Mouse (Mus musculus) frontal cortex, postnatal 36 days (tissue): ENCODE data around the gene Tmprss6.

Experiments
- DNase-seq, 2 experiments: peaks; one replicate each; pipeline ENCODE4 v3.0.0; 2022; ENCODE audit warnings: low spot score in 2 of 2

Gene Tmprss6

GRCm38 (mm10) chr15:78482518-78482917, 14.1 kb upstream of the Tmprss6 start:
- no peak for DNase-seq

- no peak for DNase-seq
These were observed 13.1 kb upstream of the Tmprss6 start for GRCm38 (mm10) chr15:78481448-78482000.

DNA sequence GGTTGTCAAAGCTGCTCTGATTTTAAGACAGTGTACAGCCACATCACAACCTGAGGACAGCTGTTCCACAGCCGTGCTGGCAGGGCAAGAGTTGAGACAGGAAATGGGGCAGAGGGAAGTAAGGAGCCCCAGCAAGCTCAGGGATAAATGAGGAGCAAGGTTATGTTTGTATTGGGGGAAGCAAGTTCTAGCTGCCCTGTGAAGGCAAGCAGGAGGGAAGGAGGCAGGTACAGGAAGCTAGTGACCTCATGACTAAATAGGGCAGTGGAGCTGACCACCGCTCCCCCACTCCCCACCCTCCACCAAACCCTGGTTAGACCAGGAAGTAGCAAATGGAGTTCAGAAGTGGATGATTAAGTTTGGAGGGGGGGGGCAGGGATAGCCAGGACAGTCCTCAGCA, 12.6 kb upstream of the Tmprss6 start:
- DNase-seq = no peak

DNA sequence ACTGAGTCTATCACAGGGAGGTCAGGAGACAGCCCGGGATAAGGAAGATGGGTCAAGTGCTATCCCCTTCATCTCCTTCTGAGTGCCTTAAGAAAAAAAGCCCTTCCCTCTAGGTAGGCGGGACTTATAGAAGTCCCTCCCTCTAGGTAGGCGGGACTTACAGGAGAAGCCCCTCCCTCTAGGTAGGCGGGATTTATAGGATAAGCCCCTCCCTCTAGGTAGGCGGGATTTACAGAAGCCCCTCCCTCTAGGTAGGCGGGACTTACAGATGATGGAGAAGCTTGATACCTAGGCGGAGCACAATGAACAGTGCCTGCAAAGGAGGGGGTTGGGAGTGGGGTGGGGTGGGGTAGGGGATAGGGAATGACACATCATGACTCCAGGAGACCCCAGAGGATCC, 11.7 kb upstream of the Tmprss6 start:
- no peak for DNase-seq

DNA sequence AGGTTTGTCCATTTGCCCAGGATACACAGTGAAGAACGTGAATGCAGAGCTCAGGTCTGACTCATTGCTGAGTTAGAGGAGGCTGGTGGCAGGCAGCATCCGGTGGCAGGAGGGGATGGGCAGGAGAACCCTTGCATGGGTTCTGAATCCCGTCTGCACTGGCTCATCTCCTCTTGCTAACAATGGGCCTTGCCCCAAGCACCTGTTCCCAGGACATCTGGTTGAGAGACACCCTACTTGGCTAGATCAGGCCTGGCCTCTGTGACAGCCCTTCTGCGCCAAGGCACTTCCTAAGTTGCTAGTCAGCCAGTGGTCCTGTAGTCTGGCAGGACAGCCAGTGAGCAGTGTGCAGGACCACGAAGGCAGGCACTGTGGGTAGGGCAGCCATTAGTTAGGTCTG, 11.0 kb upstream of the Tmprss6 start:
- no peak for DNase-seq

DNA sequence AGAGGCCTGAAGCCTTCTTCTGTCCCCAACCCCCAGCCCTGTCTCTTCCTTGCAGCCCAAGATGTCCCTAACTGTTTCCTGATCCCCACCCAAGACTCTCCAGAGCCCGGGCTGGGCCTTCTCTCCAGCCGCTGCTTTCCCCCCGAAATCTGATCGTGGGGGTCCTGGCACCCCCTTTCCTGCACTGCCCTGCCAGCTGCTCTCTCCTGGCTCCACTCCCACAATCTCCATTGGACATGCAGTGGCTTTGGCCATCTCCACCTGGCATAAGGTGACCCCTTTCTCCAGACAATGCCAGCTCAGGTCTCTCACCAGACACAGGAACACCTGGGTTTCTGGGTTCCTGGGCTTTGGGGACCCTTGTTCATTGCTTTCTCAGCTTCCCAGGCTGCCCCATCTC, 9.6 kb upstream of the Tmprss6 start:
- DNase-seq = no peak

DNA sequence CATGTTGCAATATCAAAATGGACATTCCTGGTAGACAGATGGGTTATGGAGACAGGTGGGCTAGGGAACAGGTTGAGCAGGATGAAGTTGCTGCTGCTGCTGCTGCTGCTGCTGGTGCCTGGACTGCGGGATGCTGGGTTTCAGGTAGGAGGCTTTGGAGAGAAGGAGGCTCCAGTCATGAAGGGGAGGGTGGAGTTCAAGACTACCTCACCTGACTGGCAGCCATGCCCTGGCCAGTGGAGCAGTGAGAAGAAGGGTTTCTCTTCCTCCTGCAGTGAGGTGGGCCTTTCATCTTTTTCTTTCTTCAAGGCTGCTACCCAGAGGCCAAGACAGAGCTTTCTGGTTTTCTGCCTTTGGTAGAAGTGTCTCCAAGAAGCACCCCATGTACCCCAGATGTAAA, 8.4 kb upstream of the Tmprss6 start:
- DNase-seq = no peak

GRCm38 (mm10) chr15:78475604-78476031, 7.2 kb upstream of the Tmprss6 start:
- no peak for DNase-seq

DNA sequence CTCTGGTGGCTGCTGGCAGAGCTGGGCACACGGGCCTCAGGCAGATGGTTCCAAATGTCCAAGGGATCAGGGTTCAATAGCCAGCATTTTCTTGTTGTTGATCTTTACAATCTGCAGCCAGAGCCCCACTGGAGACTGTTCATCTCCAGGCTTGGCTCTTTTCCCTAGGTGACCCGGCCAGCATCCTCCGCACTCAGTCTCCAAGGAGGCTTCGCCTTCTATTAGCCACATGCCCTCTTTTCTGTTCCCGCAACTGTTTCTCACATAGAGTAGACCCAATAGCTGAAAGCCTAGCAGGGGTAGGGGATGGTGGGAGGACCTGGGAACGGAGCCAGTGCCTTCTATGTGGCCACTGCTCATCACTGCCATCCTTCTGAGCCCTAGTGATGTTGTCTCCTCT, 5.0 kb upstream of the Tmprss6 start:
- DNase-seq = no peak

DNA sequence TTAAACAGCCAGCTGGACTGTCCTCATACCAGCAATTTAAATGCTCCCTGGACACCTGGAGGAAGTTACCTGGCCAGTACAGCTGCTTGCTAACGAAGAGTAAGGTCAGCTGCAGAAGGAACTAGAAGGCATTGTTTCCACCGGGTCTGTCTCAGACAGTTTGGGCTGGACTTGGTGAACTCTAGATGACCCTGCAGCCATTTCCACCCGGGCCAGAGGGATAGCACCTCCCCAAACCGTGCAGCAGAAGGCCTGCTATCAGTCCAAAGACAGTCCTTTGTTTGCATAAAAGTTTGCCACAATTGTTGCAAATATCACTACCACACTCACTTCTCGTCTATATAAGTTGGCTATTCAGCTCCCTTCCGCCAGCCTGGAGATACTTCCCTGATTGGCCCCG, 3.5 kb upstream of the Tmprss6 start:
- DNase-seq = no peak

- no peak for DNase-seq
These were observed 2.3 kb upstream of the Tmprss6 start for GRCm38 (mm10) chr15:78470495-78471276.

DNA sequence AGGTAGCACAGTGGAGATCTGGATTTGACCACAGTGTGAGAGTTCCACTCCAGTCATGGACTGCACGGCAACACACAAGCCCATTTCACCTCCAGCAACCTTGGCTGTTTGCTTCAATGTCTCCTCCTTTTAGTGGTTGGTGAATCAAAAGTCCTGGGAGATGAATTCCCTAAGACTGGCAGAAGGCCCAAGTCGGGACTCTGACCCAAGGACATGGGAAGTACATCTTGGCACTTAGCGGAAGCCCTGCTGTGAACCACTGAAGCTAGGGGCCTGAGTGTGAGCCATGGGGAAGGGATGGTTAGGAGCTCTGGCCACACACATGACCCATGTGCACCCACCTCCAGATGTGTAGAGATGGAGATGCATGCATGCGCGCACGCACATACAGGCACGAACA, 864 bp downstream of the Tmprss6 start:
- no peak for DNase-seq

DNA sequence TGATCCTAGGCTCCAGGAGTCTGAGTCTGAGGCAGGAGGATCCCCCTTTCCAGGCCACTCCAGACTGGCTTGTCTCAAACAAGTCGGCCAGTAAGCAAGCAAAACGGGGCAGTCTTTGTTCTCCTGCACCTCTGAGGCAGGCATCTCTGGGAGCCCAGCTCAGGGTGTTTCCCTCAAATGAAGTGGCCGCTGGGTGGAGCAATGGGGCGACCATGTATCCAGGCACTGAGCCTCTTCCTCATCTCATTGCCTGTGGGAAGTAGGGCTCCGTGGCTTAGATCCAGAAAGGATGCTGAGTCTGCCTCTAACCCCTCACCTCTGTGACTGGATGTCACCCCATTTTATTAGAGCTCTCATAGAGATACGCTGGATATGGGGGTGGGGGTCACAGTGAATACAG, 1.6 kb downstream of the Tmprss6 start:
- no peak for DNase-seq

DNA sequence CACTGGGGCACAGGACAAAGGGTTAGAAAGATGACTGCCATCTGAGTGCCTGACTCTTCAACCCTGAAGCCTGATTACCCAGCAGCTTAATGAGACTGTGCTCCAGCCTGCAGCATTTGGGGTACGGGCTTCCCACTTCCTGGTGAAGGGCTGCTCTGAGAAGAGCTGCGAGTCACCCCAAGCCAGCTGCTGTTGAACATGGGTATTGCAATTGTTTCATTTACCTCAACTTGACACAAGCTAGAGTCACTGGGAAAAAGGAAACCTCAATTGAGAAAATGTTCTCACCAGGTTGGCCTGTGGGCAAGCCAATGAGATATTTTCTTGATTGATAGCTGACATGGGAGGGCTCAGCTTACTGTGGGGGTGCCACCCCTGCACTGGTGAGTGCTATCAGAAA, 5.5 kb downstream of the Tmprss6 start:
- no peak for DNase-seq

GRCm38 (mm10) chr15:78457193-78457592, 11.2 kb downstream of the Tmprss6 start:
- no peak for DNase-seq

- DNase-seq = no peak
These were observed 12.4 kb downstream of the Tmprss6 start for GRCm38 (mm10) chr15:78456051-78456450.

DNA sequence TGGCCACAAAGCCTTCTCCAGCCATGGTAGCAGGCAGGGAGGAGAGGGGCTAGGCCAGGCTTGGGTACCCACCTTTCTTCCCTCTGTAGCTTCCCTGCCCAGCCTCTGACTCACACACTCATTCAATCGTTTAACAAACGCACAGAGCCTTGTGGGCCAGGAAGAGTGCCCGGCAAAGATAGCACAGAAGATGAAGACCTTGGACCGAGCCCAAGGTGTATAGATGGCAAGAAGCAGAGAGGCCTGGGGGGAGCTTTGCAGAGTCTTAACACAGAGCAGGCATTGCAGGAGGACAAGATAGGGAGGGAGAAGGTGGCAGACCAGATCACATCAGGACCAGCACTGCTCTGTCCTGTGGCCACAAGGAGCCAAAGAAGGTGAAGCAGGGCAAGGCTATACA, 13.3 kb downstream of the Tmprss6 start:
- no peak for DNase-seq

- DNase-seq = no peak
These were observed 15.5 kb downstream of the Tmprss6 start for GRCm38 (mm10) chr15:78452929-78453328.

DNA sequence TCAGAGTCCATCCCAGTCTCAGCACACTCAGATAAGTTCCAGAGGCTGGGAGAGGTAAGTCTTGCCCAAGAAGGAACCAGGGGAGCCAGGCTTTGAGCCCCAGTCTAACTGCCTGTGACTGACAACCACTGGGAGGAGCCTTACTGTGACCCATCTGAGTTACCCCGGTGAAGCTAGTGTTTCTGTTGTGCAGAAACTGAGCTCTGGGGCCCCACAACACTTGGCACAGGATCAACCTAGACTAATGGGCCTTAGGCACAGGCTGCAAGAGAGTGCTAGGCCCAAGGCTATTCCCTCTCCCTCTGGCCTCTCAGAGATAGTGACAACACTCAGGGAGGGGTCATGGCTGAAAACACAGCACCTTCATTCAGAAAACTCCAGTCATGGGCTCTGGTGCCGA, 17.2 kb downstream of the Tmprss6 start:
- no peak for DNase-seq

GRCm38 (mm10) chr15:78450419-78450768, 18.0 kb downstream of the Tmprss6 start:
- no peak for DNase-seq

GRCm38 (mm10) chr15:78449694-78450418, 18.6 kb downstream of the Tmprss6 start:
- DNase-seq = no peak

GRCm38 (mm10) chr15:78449131-78449530, 19.3 kb downstream of the Tmprss6 start:
- no peak for DNase-seq
